Mouse (Mus musculus) megakaryocyte-erythroid progenitor cell, adult 5-6 weeks (primary cell): ENCODE results near the gene Ppp2r3a. TPM values are rescaled to one million over a fixed set of nuclear protein-coding genes. Genes with fewer than 3 reads are reported as not detected.

Experiments
- total RNA-seq, 2 experiments: library from RNA; stranded (forward) in 1 of 2; stranded (reverse) in 1 of 2; fragments of 200-1000, 215-1000 nt in 1 of 2; fragments of >200 nt in 1 of 2; fragmentation: Nextera tagmentation in 1 of 2; gene quantifications; 2 replicates each; pipeline ENCODE4 v1.2.3; 2014 to 2017

The Ppp2r3a gene
- total RNA-seq, 2 experiments from 2014 or later = 5.4 to 11.3 TPM

Other genes with a start within 250 kb of the Ppp2r3a start
- gene Pccb, start 216.9 kb downstream of the Ppp2r3a start, total RNA-seq (2014; fragmentation: Nextera tagmentation) = 27.7 and 37.8 TPM in 2 replicates
- gene Pccb, start 216.9 kb downstream of the Ppp2r3a start, total RNA-seq (2017) = 23.4 and 33.2 TPM in 2 replicates
- gene Msl2, start 177.7 kb downstream of the Ppp2r3a start, total RNA-seq (2014; fragmentation: Nextera tagmentation) = 50.4 and 86.2 TPM in 2 replicates
- 50.3 and 52.2 TPM in 2 replicates for gene Msl2, start 177.7 kb downstream of the Ppp2r3a start, total RNA-seq (2017)